In the genomic region with DNA sequence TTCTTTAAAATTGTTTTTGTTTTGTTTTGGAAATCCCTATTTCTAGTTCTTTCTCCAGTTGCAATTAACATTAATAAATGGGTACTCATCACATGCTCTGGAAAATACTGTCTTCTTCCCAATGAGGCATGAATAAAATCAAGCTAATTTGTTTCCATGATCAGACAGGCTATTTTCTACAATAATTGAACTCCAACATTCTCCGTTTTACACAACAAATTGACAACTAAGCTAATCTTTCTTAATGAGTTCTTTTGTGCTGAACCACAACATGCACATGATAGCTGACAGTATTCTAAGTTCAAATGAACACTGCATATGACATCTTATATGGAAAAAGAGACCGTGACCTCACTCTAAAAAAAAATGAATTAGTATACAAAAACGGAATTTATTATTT, we compare ENCODE assay signal across 22 mouse cellular contexts.
DNase-seq lines count a peak whose midpoint lies in the region; ATAC-seq and TF ChIP-seq lines count a peak whose summit lies in the region.
"Had no signal": no experiment of that assay in that cellular context is flagged by ENCODE, and none has a peak within 500 bp of the region (broad histone marks: within the 10 kb centered on the region; RNA-seq: fewer than 3 reads in every experiment).

No protein-coding gene starts in this region.

- no peak for TF ChIP-seq CTCF in brain, embryonic 14.5 days (IDR thresholded peaks at IDR 0.05; ENCODE audit: borderline replicate concordance, extremely low read depth, insufficient read depth, insufficient read length)

- no peak for ATAC-seq in megakaryocyte-erythroid progenitor cell, adult 5-6 weeks (replicated peaks; ENCODE audit: low FRiP score, low TSS enrichment, poor library complexity, severe bottlenecking)
- ATAC-seq: activated CD4-positive, CD25-positive, alpha-beta regulatory T cell, adult 4 months; CD4-positive, CD25-positive, alpha-beta regulatory T cell, adult 4 months; Patski had no signal

- no peak for TF ChIP-seq POLR2A in brain, embryonic 14.5 days (IDR thresholded peaks at IDR 0.05; ENCODE audit: borderline replicate concordance, extremely low read depth, insufficient read depth, insufficient read length, poor library complexity, severe bottlenecking)

- peak; percentile 80 for DNase-seq in Muller cell, postnatal 12 days (ENCODE audit: inconsistent ontology term)
- peak; percentile 27 for DNase-seq in brain, embryonic 14.5 days (ENCODE audit: low read depth)
- peak; percentile 85 for DNase-seq in retina, embryonic 14.5 days (ENCODE audit: low spot score)
- DNase-seq in retina, postnatal 1 day = peak; percentile 92
- no peak for DNase-seq in adrenal gland, adult 8-10 months
- no peak for DNase-seq in spleen, postnatal 36 days (ENCODE audit: low spot score in 2 of 2)
- DNase-seq in ovary, postnatal 10 days (ENCODE audit: low spot score) = no peak
- DNase-seq: adrenal gland, adult 2 months; adrenal gland, postnatal 10 days; adrenal gland, postnatal 14 days; adrenal gland, postnatal 25 days; adrenal gland, postnatal 36 days; B cell, adult 2 months; cerebellum, adult 11 months; cerebellum, adult 11-12 months; cerebellum, adult 18-20 months; cerebellum, adult 2 months; cerebellum, adult 8-10 months had no signal

Comparison
In these comparisons a context has a peak if more than half of its experiments do, and no peak if none do; other contexts are left out.
1. DNase-seq: peak in Muller cell, postnatal 12 days (single experiment), brain, embryonic 14.5 days (single experiment), retina, embryonic 14.5 days (single experiment) and retina, postnatal 1 day (single experiment); none in adrenal gland, adult 8-10 months (single experiment), spleen, postnatal 36 days (0 of 2) and ovary, postnatal 10 days (single experiment).